ENCODE assay signal across 7 mouse cellular contexts in genomic region chr6:85588164-85588563, GRCm38 (mm10). TPM values are rescaled to one million over a fixed set of nuclear protein-coding genes. Genes with fewer than 3 reads are reported as not detected.
DNase-seq lines count a peak whose midpoint lies in the region; ATAC-seq and TF ChIP-seq lines count a peak whose summit lies in the region.

No protein-coding gene starts in this region.

- H3K79me2 ChIP-seq in liver, adult 2 months (ENCODE audit: control insufficient read depth, insufficient read depth, low read length), result no peaks in the 10 kb centered on the region; the same call in 1 of the 2 replicates
- H3K79me2 ChIP-seq in myocyte (ENCODE audit: control insufficient read depth, insufficient read depth), result peaks cover 26% of the 10 kb centered on the region

- H3K36me3 ChIP-seq in liver, adult 2 months (ENCODE audit: control insufficient read depth, insufficient read depth, low read length), result no peaks in the 10 kb centered on the region
- H3K36me3 ChIP-seq in embryonic facial prominence, embryonic 10.5 days (replicated peaks), result peaks cover 6% of the 10 kb centered on the region; the same call in 1 of the 2 replicates
- no peaks in the 10 kb centered on the region for H3K36me3 ChIP-seq in hindbrain, embryonic 14.5 days (replicated peaks; ENCODE audit: control insufficient read depth, insufficient read depth)
- H3K36me3 ChIP-seq in myocyte (ENCODE audit: control insufficient read depth, insufficient read depth), result no peaks in the 10 kb centered on the region

- no peaks in the 10 kb centered on the region for H3K27me3 ChIP-seq in liver, adult 2 months (ENCODE audit: control insufficient read depth, insufficient read depth, low read length)
- H3K27me3 ChIP-seq in embryonic facial prominence, embryonic 10.5 days (replicated peaks; ENCODE audit: low read depth, poor library complexity, severe bottlenecking), result no peaks in the 10 kb centered on the region
- no peaks in the 10 kb centered on the region for H3K27me3 ChIP-seq in hindbrain, embryonic 14.5 days (ENCODE audit: control insufficient read depth, insufficient read depth, low read length)
- H3K27me3 ChIP-seq in myocyte (ENCODE audit: control insufficient read depth, insufficient read depth, insufficient read length), result no peaks in the 10 kb centered on the region

- no peak for TF ChIP-seq POLR2A in liver, adult 2 months (IDR thresholded peaks at IDR 0.05; ENCODE audit: extremely low read depth, insufficient read depth, low read length)
- TF ChIP-seq POLR2A in myocyte (IDR thresholded peaks at IDR 0.05; ENCODE audit: insufficient read length, low read depth), result no peak

- peak overlapping the region; percentile 31 for H3ac ChIP-seq in myocyte (ENCODE audit: control insufficient read depth, insufficient read length)

- TF ChIP-seq CTCF in liver, adult 2 months (IDR thresholded peaks at IDR 0.05; ENCODE audit: low read depth, low read length), result no peak

- peak overlapping the region; percentile 77 for H3K4me3 ChIP-seq in liver, adult 2 months (ENCODE audit: insufficient read depth, low read depth, low read length)
- peak overlapping the region; percentile 96 for H3K4me3 ChIP-seq in embryonic facial prominence, embryonic 10.5 days
- peak overlapping the region; percentile 84 for H3K4me3 ChIP-seq in hindbrain, embryonic 14.5 days (replicated peaks; ENCODE audit: low read length)
- peak overlapping the region; percentile 57 for H3K4me3 ChIP-seq in myocyte

- H3K4me2 ChIP-seq in hindbrain, embryonic 14.5 days (replicated peaks), result peak overlapping the region; percentile 75
- H3K4me2 ChIP-seq in myocyte (ENCODE audit: low read depth), result peak overlapping the region; percentile 87

- peak overlapping the region; percentile 66 for H3K9ac ChIP-seq in liver, adult 2 months (ENCODE audit: low read depth, low read length)
- peak overlapping the region; percentile 83 for H3K9ac ChIP-seq in hindbrain, embryonic 14.5 days

- no peaks in the 10 kb centered on the region for H3K9me3 ChIP-seq in embryonic facial prominence, embryonic 10.5 days
- no peaks in the 10 kb centered on the region for H3K9me3 ChIP-seq in hindbrain, embryonic 14.5 days (ENCODE audit: control insufficient read depth, low read length)

- WGBS in liver, adult 2 months, result 3% methylated on average over 10 of the region's 10 CpGs
- 0% methylated on average over 10 of the region's 10 CpGs for WGBS in embryonic facial prominence, embryonic 10.5 days
- WGBS in hindbrain, embryonic 14.5 days, result 0% methylated on average over 10 of the region's 10 CpGs

- DNase-seq in liver, adult 2 months (ENCODE audit: extremely low read depth, low read depth, low spot score), result no peak
- no peak for DNase-seq in liver
- no peak for DNase-seq in embryonic facial prominence, embryonic 10.5 days (ENCODE audit: low spot score)
- DNase-seq in hindbrain, embryonic 14.5 days (ENCODE audit: low spot score), result peak; percentile 35
- DNase-seq in MN1 (ENCODE audit: low spot score), result no peak
- no peak for DNase-seq in layer of hippocampus, adult 9-10 months (ENCODE audit: low spot score)

- no peaks in the 10 kb centered on the region for H3K4me1 ChIP-seq in liver, adult 2 months (ENCODE audit: control insufficient read depth, insufficient read depth, low read length)
- H3K4me1 ChIP-seq in embryonic facial prominence, embryonic 10.5 days, result peaks cover 22% of the 10 kb centered on the region
- peaks cover 20% of the 10 kb centered on the region for H3K4me1 ChIP-seq in hindbrain, embryonic 14.5 days (replicated peaks; ENCODE audit: control insufficient read depth, insufficient read depth, low read length)

- no peak overlapping the region for H3K27ac ChIP-seq in liver, adult 2 months (replicated peaks; ENCODE audit: insufficient read depth, low read depth, low read length)
- peak overlapping the region; percentile 96 for H3K27ac ChIP-seq in embryonic facial prominence, embryonic 10.5 days (replicated peaks)
- H3K27ac ChIP-seq in hindbrain, embryonic 14.5 days, result peak overlapping the region; percentile 87

- ATAC-seq in hindbrain, embryonic 14.5 days (ENCODE audit: low FRiP score), result no peak

TF ChIP-seq in myocyte, 11 proteins besides CTCF, POLR2A, EP300 and RAD21:
- TF ChIP-seq USF1 (IDR thresholded peaks at IDR 0.05; ENCODE audit: low read depth) (no peak), E2F4 (IDR thresholded peaks at IDR 0.05; ENCODE audit: insufficient read depth) (no peak), CEBPB (IDR thresholded peaks at IDR 0.05; ENCODE audit: insufficient read depth, poor library complexity, severe bottlenecking) (no peak), POLR2AphosphoS2 (IDR thresholded peaks at IDR 0.05; ENCODE audit: insufficient read length, low read depth) (no peak), TCF3 (IDR thresholded peaks at IDR 0.05; ENCODE audit: insufficient read length, low read depth) (no peak), TCF12 (IDR thresholded peaks at IDR 0.05; ENCODE audit: insufficient read depth, poor library complexity, severe bottlenecking) (no peak), REST (IDR thresholded peaks at IDR 0.05; ENCODE audit: insufficient read depth, insufficient read length) (no peak), MAX (IDR thresholded peaks at IDR 0.05; ENCODE audit: low read depth) (no peak), SRF (IDR thresholded peaks at IDR 0.05; ENCODE audit: control insufficient read depth, insufficient read length, low read depth) (no peak), MYOD1 (IDR thresholded peaks at IDR 0.05; ENCODE audit: control insufficient read depth in 1 of 3, insufficient read length in 2 of 3, low read depth in 2 of 3) (no peak)

RNA-seq across cellular contexts. Expression of gene Alms1, which starts 0.8 kb away (rescaled TPM):
- total RNA-seq in liver, adult 2 months (2014; rRNA removed), result 2.3 and 2.7 TPM in 2 replicates
- 0.13 and 0.14 TPM in 2 replicates for polyA plus RNA-seq in liver, adult 2 months (2012; rRNA removed)
- 10.2 and 11.3 TPM in 2 replicates for polyA plus RNA-seq in embryonic facial prominence, embryonic 10.5 days (2016; fragmentation: Nextera tagmentation; extraction: Ambion mirVana)
- 5.0 and 5.6 TPM in 2 replicates for polyA plus RNA-seq in hindbrain, embryonic 14.5 days (2014; fragmentation: Nextera tagmentation; extraction: Ambion mirVana)
- polyA plus RNA-seq in myocyte (2012; fragmentation: generic; extraction: Trizol), result 0.62 TPM
